Mouse (Mus musculus) thymus, postnatal 4 days (tissue): ENCODE measurements around the gene Pcsk6.
"Not testable (repeated sequence)": the region's sequence is repeated elsewhere in the genome, so short reads cannot be mapped to it uniquely, and the experiment has no call there.

Experiments used
- DNase-seq: peaks from one replicate; pipeline ENCODE4 v3.0.0; 2021

Gene Pcsk6

DNA sequence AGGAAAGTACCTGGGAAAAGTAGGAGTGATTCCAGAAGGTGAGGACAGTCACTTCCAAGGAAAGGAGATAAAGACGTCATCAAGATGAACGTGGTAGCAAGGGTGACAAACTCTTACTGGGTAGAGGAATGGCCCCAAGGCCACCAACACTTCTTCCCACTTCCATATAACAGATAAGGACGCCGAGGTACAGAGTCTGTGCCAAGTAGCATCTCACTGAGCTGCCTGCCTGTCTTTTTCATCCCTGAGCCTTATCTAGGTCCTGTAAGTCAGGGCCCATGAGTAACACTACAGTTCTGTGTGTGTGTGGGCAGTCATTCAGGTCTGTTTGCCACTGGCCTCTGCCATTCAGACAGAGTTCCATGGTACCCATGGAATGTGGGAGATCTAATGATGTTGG lies 23.4 kb downstream of the Pcsk6 start:
- no peak for DNase-seq

- no peak for DNase-seq
Measured at GRCm38 (mm10) chr7:65885819-65886218, 24.3 kb downstream of the Pcsk6 start.

- DNase-seq: no peak
Measured at GRCm38 (mm10) chr7:65891831-65892230, 30.3 kb downstream of the Pcsk6 start.

DNA sequence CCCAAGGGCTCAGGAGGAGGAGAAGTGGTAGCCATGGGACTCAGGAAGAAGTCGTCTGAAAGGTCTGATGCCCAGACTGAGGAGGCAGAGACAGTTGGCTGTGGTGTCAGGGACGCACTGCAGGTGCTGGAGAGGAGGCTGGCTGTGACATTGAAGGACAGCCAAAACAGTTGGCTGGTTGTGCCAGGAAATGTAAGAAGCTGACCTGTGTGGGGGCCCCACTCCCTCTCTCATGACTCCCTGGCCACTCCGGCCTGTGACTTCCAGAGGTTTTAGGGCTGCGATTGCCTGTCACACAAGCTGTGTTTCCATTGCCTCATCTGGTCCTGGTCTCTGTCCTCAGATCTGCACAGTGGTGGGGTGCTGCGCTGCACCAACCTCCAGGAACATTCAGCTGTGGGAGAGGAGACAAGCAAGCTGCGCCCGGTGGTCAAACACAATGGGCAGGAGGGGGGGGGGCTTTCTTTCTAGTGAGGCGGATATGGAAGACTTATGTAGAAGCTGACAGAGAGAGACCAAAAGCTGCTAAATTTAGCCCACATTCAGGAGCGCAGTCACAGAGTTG lies 30.8 kb downstream of the Pcsk6 start:
- no peak for DNase-seq

DNA sequence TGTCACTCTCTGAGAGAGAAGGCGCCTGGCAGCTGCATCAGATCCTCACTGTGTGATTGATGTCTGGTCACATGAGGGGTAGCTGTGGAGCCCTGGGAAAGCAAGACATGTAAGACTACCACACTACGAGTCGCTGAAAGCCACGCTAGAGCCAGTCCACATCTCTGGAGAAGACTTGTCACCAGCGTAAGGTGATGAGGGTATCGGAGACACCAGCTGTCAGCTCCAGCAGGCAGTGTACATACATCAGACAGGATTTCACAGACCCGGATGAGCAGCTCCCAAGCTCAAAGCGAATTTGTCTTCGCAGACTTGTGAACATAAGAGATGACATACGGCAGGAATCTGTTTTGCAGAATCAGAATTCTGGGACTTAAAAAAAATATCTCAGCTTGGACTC lies 32.0 kb downstream of the Pcsk6 start:
- DNase-seq: no peak

- no peak for DNase-seq
Measured at GRCm38 (mm10) chr7:65895262-65895661, 33.7 kb downstream of the Pcsk6 start.

DNA sequence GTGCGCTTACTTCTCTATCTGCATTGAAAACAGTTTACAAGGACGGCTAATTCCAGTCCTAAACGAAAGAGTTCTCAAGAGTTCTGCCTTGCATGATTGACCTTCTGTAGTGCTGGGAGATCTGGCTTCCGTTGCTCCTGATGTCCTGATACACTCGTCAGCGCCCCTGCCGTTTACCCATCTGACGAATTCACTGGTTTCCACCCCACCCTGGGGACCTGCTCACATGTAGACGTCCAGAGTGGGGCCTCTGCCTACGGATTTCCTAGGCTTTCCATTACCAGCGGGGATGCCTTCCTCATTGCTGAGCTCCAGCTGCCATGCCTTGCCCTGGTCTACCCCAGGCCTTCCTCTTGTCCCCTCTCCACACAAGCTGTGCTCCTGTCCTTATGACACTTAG lies 39.7 kb downstream of the Pcsk6 start:
- no peak for DNase-seq

DNA sequence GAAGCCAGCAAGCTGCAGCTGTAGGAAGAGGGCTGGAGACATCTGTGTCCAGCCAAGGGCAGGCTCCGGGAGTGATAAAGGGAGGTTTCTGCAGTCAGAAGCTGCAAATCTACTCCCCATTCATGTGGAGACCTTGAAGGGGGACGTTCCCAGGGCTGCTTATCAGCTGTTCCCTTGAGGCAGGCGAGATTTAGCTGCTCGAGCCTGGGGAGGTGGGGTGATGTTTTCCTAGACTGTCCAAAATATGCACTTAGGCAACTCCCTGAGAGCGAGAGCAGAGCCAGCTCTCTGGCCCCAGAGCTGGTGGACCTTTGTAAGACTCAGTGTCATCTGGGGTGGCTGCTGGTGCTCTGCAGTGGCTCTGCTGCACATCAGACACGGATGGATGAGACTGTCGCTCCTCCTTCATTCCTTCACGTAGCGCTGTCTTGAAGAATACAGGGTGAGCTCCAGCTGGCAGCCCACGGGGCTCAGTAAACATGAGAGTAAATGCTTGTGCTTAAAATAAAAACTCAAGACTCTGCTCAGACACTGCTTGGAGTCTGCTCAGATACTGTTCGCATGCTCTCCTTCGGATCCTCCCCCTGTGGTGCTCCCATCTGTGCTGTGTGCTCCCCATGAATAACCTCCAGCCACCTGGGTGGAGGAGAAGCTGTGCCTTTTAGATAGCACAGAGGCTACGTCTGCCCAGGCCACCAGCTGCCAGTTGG lies 41.1 kb downstream of the Pcsk6 start:
- DNase-seq: no peak

DNA sequence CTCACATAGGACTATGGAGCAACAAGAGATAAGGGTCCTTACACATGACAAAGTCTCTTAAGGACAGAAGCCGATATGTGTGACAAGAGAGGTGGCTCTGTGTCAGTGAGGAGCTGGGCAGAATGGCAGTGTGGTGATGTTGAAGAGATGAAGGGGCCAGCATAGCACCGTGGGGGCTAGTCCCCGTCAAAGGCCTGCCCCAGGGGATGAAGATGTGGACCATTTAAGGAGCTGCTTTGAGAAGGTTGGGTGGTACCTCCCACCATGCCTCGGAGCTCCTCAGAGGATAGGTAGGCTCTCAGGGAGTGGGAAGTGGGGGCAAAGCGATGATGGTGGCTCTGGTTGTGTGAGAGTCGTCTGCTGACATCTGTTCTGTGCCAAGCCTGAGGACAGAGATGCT lies 41.9 kb downstream of the Pcsk6 start:
- DNase-seq: no peak

GRCm38 (mm10) chr7:65906528-65907272 lies 45.2 kb downstream of the Pcsk6 start:
- DNase-seq: no peak

- DNase-seq: no peak
Measured at GRCm38 (mm10) chr7:65909343-65910127, 48.0 kb downstream of the Pcsk6 start.

GRCm38 (mm10) chr7:65913088-65913610 lies 51.6 kb downstream of the Pcsk6 start:
- no peak for DNase-seq

GRCm38 (mm10) chr7:65914761-65915301 lies 53.3 kb downstream of the Pcsk6 start:
- no peak for DNase-seq

DNA sequence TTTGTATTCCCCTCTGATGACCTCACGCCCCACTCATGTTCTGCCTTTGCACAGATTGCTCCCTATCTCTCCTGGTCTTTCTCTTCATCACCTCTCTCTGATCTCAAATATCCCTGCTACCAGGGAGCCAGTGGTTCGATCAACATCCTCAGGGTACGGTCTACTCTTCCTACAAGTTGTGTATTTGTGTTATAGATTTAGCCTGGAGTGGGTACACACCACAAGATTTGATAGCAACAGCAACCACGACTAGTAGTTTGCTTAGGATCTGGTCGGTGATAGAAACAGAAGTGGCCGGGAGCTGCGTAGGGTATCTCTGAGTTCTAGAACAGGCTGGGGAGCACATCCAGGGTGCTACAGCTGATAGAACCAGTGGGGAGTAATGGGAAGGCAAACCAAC lies 54.3 kb downstream of the Pcsk6 start:
- DNase-seq: no peak

- no peak for DNase-seq
Measured at GRCm38 (mm10) chr7:65916566-65916965, 55.0 kb downstream of the Pcsk6 start.

GRCm38 (mm10) chr7:65918431-65918830 lies 56.9 kb downstream of the Pcsk6 start:
- DNase-seq: no peak

- DNase-seq: no peak
Measured at GRCm38 (mm10) chr7:65929398-65929797, 67.9 kb downstream of the Pcsk6 start.

DNA sequence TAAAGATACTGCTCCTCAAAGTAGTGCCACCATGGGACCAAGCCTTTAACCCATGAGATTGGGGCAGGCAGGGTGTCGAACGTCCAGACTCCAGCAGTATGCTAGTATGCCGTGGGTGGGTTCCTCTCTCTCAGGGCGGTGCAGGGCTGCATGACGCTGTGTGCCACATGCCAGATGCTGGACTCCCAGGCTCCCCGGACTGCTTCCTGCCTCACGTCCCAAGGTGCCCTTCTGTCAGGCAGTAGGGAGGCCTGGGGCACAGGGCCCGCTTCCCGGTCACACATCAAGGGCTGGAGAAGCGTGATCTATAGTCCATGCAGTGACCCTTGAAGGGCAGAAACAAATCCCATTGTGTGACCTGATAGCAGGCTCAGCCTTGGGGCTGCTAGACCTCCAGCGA lies 68.9 kb downstream of the Pcsk6 start:
- no peak for DNase-seq

GRCm38 (mm10) chr7:65934238-65934970 lies 72.9 kb downstream of the Pcsk6 start:
- DNase-seq: not testable (repeated sequence)

DNA sequence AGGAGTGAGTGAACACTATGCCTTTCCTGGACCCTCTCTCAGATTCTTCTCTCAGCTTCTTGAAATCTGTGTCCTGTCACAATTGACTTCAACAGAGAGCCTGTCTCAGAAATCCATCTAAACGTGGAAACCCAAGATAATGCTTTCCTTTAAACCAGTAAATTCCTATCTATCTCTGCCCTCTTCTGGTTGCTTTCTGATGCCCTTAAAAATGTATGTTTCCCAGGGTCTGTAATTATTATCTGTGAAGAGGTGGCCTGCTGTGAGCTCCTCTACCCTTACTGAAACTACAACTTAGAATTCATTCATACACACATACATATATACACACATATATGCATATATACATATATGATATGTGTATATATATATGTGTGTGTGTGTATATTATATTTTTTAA lies 73.7 kb downstream of the Pcsk6 start:
- no peak for DNase-seq

GRCm38 (mm10) chr7:65940988-65941387 lies 79.5 kb downstream of the Pcsk6 start:
- DNase-seq: no peak

DNA sequence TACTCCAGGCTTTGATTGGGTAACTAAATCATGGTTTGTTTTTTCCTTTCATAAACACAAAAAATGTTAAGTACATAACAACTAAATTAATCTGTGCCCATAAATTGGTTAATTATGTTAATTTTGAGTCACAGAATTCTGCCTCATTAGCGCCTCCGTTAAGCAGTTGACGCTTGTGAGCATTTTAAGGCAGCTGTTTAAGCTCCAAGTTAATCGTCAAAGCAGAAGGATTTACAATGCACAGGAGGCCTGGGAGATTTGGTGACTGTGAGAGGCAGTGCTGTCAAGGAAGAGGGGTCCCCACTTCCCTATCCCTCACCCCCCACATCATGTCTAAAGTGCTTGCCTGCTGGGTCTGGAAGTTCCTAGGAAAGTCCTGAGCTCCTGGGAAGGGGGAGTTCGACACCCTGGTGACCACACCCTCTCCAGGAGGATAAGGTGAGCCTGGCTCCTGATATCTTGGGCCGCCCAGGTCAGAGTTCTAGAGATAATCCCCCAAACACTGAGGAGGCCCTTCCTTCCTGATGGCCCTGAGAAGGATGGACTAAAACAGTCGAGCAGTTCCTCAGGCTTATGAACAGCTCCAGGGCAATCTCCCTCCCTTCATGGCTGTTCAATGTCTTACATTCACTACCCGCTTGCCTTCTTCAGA lies 83.9 kb downstream of the Pcsk6 start:
- no peak for DNase-seq
